Mouse (Mus musculus): ENCODE data around the gene Trim17.
A peak's percentile ranks its signal among the peaks of the same experiment; 100 is the strongest.

DNA sequence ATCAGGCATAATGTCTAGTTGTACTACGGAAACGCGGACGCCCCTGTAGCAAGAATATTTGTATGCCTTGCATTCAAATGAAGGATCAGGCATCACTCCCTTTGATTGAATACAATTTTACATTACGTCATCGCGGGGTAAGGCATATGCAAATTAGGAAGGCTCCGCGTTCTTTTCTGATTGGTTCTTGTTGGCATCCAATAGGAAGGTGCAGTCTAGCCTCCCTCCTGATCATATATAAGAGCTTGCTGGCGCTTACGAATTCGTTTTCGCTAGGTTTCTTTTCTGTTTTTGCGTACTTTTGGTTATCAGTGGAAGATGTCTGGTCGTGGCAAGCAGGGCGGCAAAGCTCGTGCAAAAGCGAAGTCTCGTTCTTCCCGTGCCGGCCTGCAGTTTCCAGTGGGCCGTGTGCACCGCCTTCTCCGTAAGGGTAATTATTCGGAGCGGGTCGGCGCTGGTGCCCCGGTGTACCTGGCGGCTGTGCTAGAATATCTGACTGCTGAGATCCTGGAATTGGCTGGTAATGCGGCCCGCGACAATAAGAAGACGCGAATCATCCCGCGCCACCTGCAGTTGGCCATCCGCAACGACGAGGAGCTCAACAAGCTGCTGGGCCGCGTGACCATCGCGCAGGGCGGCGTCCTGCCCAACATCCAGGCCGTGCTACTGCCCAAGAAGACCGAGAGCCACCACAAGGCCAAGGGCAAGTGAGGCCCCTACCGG, at the start of gene Trim17, which contains the start of gene Hist3h2a:
- peak; percentile 50; the same call in 1 of the 2 replicates for TF ChIP-seq POLR2A (IDR thresholded peaks at IDR 0.05; ENCODE audit: insufficient read depth, low read depth, low read length)
- TF ChIP-seq CTCF (IDR thresholded peaks at IDR 0.05; ENCODE audit: insufficient read depth, low read depth, low read length): peak; percentile 58
